Mouse (Mus musculus) stomach, embryonic 16.5 days (tissue): ENCODE results near the gene Slc25a3. TPM values are rescaled to one million over a fixed set of nuclear protein-coding genes. Genes with fewer than 3 reads are reported as not detected.

Experiments
- ATAC-seq: fragments of 200-750 bp; cut with Nextera tagmentation; 2 replicates; pipeline ENCODE4 v1.8.0; 2017; ENCODE audit warnings: moderate number of reproducible peaks, moderate TSS enrichment; ENCODE audit not compliant: insufficient read depth, low FRiP score
- H3K27ac ChIP-seq: fragments of 300-500 bp; sonication (generic); 2 replicates; pipeline ENCODE4 v1.5.1; 2014; ENCODE audit warnings: low read length
- H3K27me3 ChIP-seq: fragments of 300-500 bp; sonication (generic); 2 replicates; pipeline ENCODE4 v1.6.1; 2014; ENCODE audit warnings: low read length, control low read depth, mixed read lengths; ENCODE audit not compliant: control insufficient read depth, insufficient read depth
- H3K36me3 ChIP-seq: fragments of 300-500 bp; sonication (generic); 2 replicates; pipeline ENCODE4 v1.6.1; 2014; ENCODE audit warnings: low read length; ENCODE audit not compliant: control insufficient read depth, insufficient read depth
- H3K4me1 ChIP-seq: fragments of 300-500 bp; sonication (generic); 2 replicates; pipeline ENCODE4 v1.6.1; 2014; ENCODE audit warnings: low read length, control low read depth, mixed read lengths; ENCODE audit not compliant: control insufficient read depth, insufficient read depth
- H3K4me2 ChIP-seq: fragments of 300-500 bp; sonication (generic); 2 replicates; pipeline ENCODE4 v1.6.1; 2014; ENCODE audit warnings: low read depth, low read length, mixed read lengths
- H3K4me3 ChIP-seq: fragments of 300-500 bp; sonication (generic); replicated peaks from 2 replicates; pipeline ENCODE4 v1.5.1; 2014; ENCODE audit warnings: mild to moderate bottlenecking, low read length
- H3K9ac ChIP-seq: fragments of 300-500 bp; sonication (generic); 2 replicates; pipeline ENCODE4 v1.6.1; 2014; ENCODE audit warnings: low read length
- H3K9me3 ChIP-seq: fragments of 300-500 bp; sonication (generic); replicated peaks from 2 replicates; pipeline ENCODE4 v1.6.1; 2016; ENCODE audit warnings: low read length, control low read depth; ENCODE audit not compliant: control insufficient read depth
- WGBS: fragments of 180-500 bp; shearing (Covaris S2); extraction: QIAGEN DNeasy Blood & Tissue Kit; methylation state at CpG from one replicate; pipeline ENCODE4 v1.1.7; 2014; 5-methylcytosine and 5-hydroxymethylcytosine counted together
- polyA plus RNA-seq: library from polyadenylated mRNA; unstranded; fragments of >200 nt; fragmentation: Nextera tagmentation; extraction: Ambion mirVana; gene quantifications from 2 replicates; pipeline ENCODE4 v1.2.1, GENCODE M21; 2015

Slc25a3 gene
- polyA plus RNA-seq, 1 experiment from 2014 or later = 485 TPM

- no peak for ATAC-seq
- WGBS = 91% methylated on average over 3 of the region's 3 CpGs
- no peak overlapping the region for H3K9ac ChIP-seq
- H3K27me3 ChIP-seq = no peaks in the 10 kb centered on the region
- H3K36me3 ChIP-seq = no peaks in the 10 kb centered on the region
- no peak overlapping the region for H3K4me2 ChIP-seq
- H3K27ac ChIP-seq = no peak overlapping the region
- H3K4me1 ChIP-seq = no peaks in the 10 kb centered on the region
- no peak overlapping the region for H3K4me3 ChIP-seq
- H3K9me3 ChIP-seq = no peaks in the 10 kb centered on the region
Observed at GRCm38 (mm10) chr10:91130792-91131191, 6.9 kb upstream of the Slc25a3 start.

GRCm38 (mm10) chr10:91128551-91129160 lies 4.8 kb upstream of the Slc25a3 start:
- 78% methylated on average over 1 of the region's 1 CpGs for WGBS
- Histone ChIP-seq H3K9me3 (no peaks in the 10 kb centered on the region), H3K27ac (no peak overlapping the region), H3K4me3 (no peak overlapping the region), H3K27me3 (no peaks in the 10 kb centered on the region), H3K4me2 (no peak overlapping the region), H3K36me3 (no peaks in the 10 kb centered on the region), H3K4me1 (peaks cover 3% of the 10 kb centered on the region; the same call in 1 of the 2 replicates), H3K9ac (no peak overlapping the region)
- no peak for ATAC-seq

- no peak overlapping the region for H3K27ac ChIP-seq
Observed at GRCm38 (mm10) chr10:91127395-91127794, 3.5 kb upstream of the Slc25a3 start.

DNA sequence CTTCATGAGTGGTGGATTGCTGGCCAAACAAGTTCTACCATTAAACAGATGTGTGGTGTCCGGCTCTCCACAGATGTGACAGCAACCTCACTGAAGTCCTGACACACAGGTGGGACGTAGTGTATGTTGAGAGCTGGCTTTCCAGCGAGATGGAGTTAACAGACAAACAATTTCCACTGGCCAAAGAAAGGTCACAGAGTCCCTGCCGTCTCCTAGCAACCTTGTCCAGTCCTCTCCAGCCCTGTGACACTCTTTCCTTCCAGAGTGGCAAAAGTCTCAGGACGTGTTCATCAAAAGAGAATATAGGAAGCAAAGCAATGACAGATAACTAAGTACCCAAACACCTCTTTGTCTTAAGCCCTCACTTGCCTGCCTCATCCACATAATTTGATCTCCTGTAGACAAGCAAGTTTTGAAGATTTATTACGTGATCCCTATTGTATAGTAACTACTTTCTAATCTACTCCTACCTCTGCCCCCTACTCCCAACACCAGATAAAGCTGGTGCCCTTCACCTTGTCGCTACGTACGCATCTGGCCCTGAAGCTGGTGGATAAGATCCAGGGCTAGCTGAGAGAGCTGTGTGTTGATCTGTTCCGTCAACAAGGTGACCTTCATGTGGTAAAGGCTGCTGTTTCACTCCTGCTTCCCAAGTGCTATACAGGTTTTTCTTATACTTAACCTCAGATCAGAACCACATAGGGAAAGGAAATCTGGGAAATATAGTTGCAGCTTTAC lies 2.9 kb upstream of the Slc25a3 start:
- H3K9ac ChIP-seq = no peak overlapping the region
- no peak for ATAC-seq
- 56% methylated on average over 10 of the region's 10 CpGs for WGBS
- H3K27me3 ChIP-seq = no peaks in the 10 kb centered on the region
- H3K4me3 ChIP-seq = no peak overlapping the region
- peaks cover 4% of the 10 kb centered on the region; the same call in 1 of the 2 replicates for H3K36me3 ChIP-seq
- no peaks in the 10 kb centered on the region for H3K9me3 ChIP-seq
- H3K4me2 ChIP-seq = no peak overlapping the region
- peaks cover 11% of the 10 kb centered on the region for H3K4me1 ChIP-seq
- no peak overlapping the region for H3K27ac ChIP-seq

More at GRCm38 (mm10) chr10:91127395-91127794, 3.5 kb upstream of the Slc25a3 start:
- Histone ChIP-seq H3K4me1 (peaks cover 6% of the 10 kb centered on the region), H3K9ac (no peak overlapping the region), H3K9me3 (no peaks in the 10 kb centered on the region), H3K36me3 (no peaks in the 10 kb centered on the region), H3K4me2 (no peak overlapping the region), H3K4me3 (no peak overlapping the region), H3K27me3 (no peaks in the 10 kb centered on the region)
- ATAC-seq = no peak
- 52% methylated on average over 2 of the region's 2 CpGs for WGBS

GRCm38 (mm10) chr10:91123281-91123827 lies 505 bp downstream of the Slc25a3 start:
- Histone ChIP-seq H3K27ac (peak overlapping the region; percentile 92), H3K4me1 (peaks cover 12% of the 10 kb centered on the region), H3K4me3 (peak overlapping the region; percentile 83), H3K36me3 (peaks cover 28% of the 10 kb centered on the region), H3K27me3 (no peaks in the 10 kb centered on the region), H3K9me3 (no peaks in the 10 kb centered on the region), H3K9ac (peak overlapping the region; percentile 99), H3K4me2 (peak overlapping the region; percentile 84)
- peak; percentile 51 for ATAC-seq
- under 1% methylated on average over 44 of the region's 44 CpGs for WGBS

DNA sequence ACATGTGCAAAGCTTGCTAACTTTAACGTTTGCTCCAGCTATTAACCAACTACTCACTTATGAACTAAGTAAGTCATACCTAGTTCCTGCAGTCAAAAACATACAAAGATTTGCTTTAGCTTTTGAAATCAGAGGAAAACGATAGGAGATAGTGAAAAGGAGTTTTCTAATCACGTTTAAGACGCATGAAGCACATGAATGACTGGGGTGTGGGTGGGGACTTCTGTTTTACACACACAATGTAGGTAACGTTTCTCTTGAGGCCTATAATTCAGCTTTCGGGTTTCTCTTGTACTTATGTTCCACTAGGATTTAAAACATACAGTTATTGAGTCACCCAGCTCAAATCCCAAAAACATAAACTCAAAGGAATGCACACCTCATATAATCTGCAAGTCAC lies 1.2 kb downstream of the Slc25a3 start:
- no peaks in the 10 kb centered on the region for H3K9me3 ChIP-seq
- no peak for ATAC-seq
- 22% methylated on average over 6 of the region's 6 CpGs for WGBS
- peak overlapping the region; percentile 84 for H3K4me2 ChIP-seq
- H3K4me3 ChIP-seq = peak overlapping the region; percentile 83
- H3K36me3 ChIP-seq = peaks cover 35% of the 10 kb centered on the region
- no peak overlapping the region for H3K27ac ChIP-seq
- peak overlapping the region; percentile 99 for H3K9ac ChIP-seq
- H3K27me3 ChIP-seq = no peaks in the 10 kb centered on the region
- peaks cover 12% of the 10 kb centered on the region for H3K4me1 ChIP-seq

DNA sequence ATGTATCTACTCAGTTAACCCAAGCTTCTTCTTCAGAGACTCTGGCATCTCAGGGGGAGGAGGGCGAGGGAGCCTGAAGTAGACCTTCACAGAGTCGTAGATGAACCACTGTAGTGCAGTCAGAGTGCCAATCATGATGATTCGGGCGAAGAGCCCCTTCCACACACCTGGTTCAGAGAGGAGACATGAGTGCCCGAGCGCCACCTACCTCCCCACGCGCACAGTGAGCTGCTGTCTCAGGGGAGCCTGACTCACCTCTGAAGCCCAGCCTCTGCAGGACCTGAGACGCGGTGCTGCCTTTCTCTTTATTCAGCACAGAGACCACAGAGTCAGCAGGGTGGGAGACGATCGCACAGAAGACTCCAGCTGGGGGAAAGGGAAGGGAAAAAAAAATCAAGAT lies 6.9 kb downstream of the Slc25a3 start:
- Histone ChIP-seq H3K4me1 (peaks cover 3% of the 10 kb centered on the region), H3K9ac (no peak overlapping the region), H3K9me3 (0 out of 2 replicates have a peak, but pooled peaks cover 3% of the 10 kb centered on the region), H3K27me3 (no peaks in the 10 kb centered on the region), H3K36me3 (peaks cover 74% of the 10 kb centered on the region), H3K4me3 (no peak overlapping the region), H3K27ac (no peak overlapping the region), H3K4me2 (no peak overlapping the region)
- WGBS = 93% methylated on average over 12 of the region's 12 CpGs
- no peak for ATAC-seq

DNA sequence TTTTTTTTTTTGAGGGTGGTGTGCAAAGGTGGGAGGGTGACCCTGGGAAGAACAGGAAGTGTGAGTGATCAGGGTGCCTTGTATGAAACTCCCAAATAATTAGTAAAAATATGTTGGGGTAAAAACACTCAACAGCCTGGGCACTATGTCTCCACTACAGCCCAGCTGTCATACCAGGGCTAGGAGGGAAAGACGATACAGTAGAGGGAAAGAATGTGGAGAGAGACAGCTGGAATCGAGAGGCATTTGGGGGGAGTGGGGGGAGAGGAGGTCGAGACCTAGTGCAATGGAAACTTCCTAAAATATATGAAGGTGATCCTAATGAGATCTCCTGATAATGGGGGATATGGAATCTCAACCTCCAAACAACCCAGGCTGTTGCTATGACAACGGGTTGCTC lies 14.0 kb downstream of the Slc25a3 start:
- ATAC-seq = no peak
- WGBS = 62% methylated on average over 4 of the region's 4 CpGs
- Histone ChIP-seq H3K9me3 (0 out of 2 replicates have a peak, but pooled peaks cover 3% of the 10 kb centered on the region), H3K9ac (no peak overlapping the region), H3K4me3 (no peak overlapping the region), H3K27ac (no peak overlapping the region), H3K4me2 (no peak overlapping the region), H3K36me3 (peaks cover 19% of the 10 kb centered on the region), H3K27me3 (no peaks in the 10 kb centered on the region), H3K4me1 (no peaks in the 10 kb centered on the region)

DNA sequence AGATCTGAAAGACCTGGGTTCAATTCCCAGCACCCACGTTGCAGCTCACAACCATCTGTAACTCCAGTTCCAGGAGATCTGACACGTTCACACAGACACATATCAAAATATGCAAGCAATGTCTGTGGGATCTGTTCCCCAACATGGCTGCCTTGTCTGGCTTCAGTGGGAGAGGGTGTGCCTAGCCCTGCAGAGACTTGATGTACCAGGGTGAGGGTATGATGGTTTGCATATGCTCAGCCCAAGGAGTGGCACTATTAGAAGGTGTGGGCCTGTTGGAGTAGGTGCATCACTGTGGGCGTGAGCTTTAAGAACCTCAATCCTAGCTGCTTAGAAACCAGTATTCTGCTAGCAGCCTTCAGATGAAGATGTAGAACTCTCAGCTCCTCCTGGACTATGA lies 17.9 kb downstream of the Slc25a3 start:
- Histone ChIP-seq H3K27me3 (no peaks in the 10 kb centered on the region), H3K4me1 (no peaks in the 10 kb centered on the region), H3K4me3 (no peak overlapping the region), H3K27ac (no peak overlapping the region), H3K4me2 (no peak overlapping the region), H3K9ac (no peak overlapping the region), H3K9me3 (peaks cover 3% of the 10 kb centered on the region; the same call in 1 of the 2 replicates), H3K36me3 (peaks cover 5% of the 10 kb centered on the region)
- WGBS = 78% methylated on average over 3 of the region's 3 CpGs
- no peak for ATAC-seq
